Mouse (Mus musculus) forebrain, postnatal 0 days (tissue): ENCODE results near the gene Abhd13. TPM values are rescaled to one million over a fixed set of nuclear protein-coding genes. Genes with fewer than 3 reads are reported as not detected.

Source experiments
- ATAC-seq: fragments of 200-750 bp; cut with Nextera tagmentation; 2 replicates; pipeline ENCODE4 v1.8.0; 2017; ENCODE audit warnings: mild to moderate bottlenecking, moderate library complexity
- DNase-seq: peaks from one replicate; pipeline ENCODE4 v3.0.0-alpha.2; 2015
- H3K27ac ChIP-seq: fragments of 300-500 bp; sonication (generic); 2 replicates; pipeline ENCODE4 v1.5.1; 2014; ENCODE audit warnings: low read depth, mild to moderate bottlenecking, antibody characterized with exemption, low read length, moderate library complexity, mixed read lengths
- H3K27me3 ChIP-seq: fragments of 300-500 bp; sonication (generic); 2 replicates; pipeline ENCODE4 v1.6.1; 2014; ENCODE audit warnings: mild to moderate bottlenecking, low read length, mixed read lengths; ENCODE audit not compliant: insufficient read depth
- H3K36me3 ChIP-seq: fragments of 300-500 bp; sonication (generic); 2 replicates; pipeline ENCODE4 v1.6.1; 2014; ENCODE audit warnings: mild to moderate bottlenecking, moderate library complexity; ENCODE audit not compliant: insufficient read depth
- H3K4me1 ChIP-seq: fragments of 300-500 bp; sonication (generic); 2 replicates; pipeline ENCODE4 v1.6.1; 2014; ENCODE audit warnings: antibody characterized with exemption; ENCODE audit not compliant: insufficient read depth
- H3K4me2 ChIP-seq: fragments of 300-500 bp; sonication (generic); 2 replicates; pipeline ENCODE4 v1.6.1; 2014; ENCODE audit warnings: low read depth, mild to moderate bottlenecking, moderate library complexity
- H3K4me3 ChIP-seq: fragments of 300-500 bp; sonication (generic); 2 replicates; pipeline ENCODE4 v1.5.1; 2014; ENCODE audit warnings: low read depth, low read length, mixed read lengths
- H3K9ac ChIP-seq: fragments of 300-500 bp; sonication (generic); 2 replicates; pipeline ENCODE4 v1.6.1; 2014; ENCODE audit warnings: mild to moderate bottlenecking
- H3K9me3 ChIP-seq: fragments of 300-500 bp; sonication (generic); 2 replicates; pipeline ENCODE4 v1.6.1; 2016; ENCODE audit warnings: low read length
- CTCF ChIP-seq: sonication (generic); IDR thresholded peaks from 2 replicates; pipeline ENCODE4 v1.5.1; 2016; ENCODE audit warnings: antibody characterized with exemption, control low read depth, low read depth
- WGBS: fragments of 180-500 bp; shearing (Covaris S2); extraction: QIAGEN DNeasy Blood & Tissue Kit; methylation state at CpG from one replicate; pipeline ENCODE4 v1.1.7; 2014; 5-methylcytosine and 5-hydroxymethylcytosine counted together
- polyA plus RNA-seq: library from polyadenylated mRNA; unstranded; fragments of >200 nt; fragmentation: Nextera tagmentation; extraction: Ambion mirVana; gene quantifications from 2 replicates; pipeline ENCODE4 v1.2.1, GENCODE M21; 2015
- total RNA-seq: library from RNA; depleted of rRNA; stranded (reverse); fragments of >200 nt; gene quantifications from 2 replicates; pipeline ENCODE4 v1.2.3, GENCODE M21; 2014

The Abhd13 gene
- total and polyA plus RNA-seq, 2 experiments from 2014 or later: 13.0 to 30.9 TPM

DNA sequence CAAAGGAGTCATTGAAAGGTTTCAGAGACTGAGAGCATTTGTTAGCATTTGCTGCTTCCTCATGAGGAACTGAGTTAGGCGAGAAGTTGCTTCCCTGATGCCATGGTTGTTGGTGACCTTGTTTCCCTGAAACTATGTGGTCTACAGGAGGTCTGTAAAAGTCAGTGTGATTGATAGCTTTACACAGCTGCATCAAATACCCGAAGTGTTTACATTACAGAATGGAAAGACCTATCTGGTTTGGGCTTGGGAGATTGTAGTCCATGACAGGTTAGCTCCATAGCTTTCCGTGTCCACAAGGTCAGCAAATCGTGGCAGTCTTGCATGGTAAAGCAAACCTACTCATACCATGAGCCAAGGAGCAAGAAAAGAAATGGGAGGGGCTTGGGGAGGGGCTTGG is 19.2 kb upstream of the Abhd13 start:
- no peak overlapping the region for H3K27ac ChIP-seq
- no peaks in the 10 kb centered on the region for H3K27me3 ChIP-seq
- no peaks in the 10 kb centered on the region for H3K4me1 ChIP-seq
- no peak for DNase-seq
- H3K4me2 ChIP-seq: no peak overlapping the region
- no peaks in the 10 kb centered on the region for H3K9me3 ChIP-seq
- no peak overlapping the region for H3K4me3 ChIP-seq
- H3K36me3 ChIP-seq: no peaks in the 10 kb centered on the region
- WGBS: 85% methylated on average over 4 of the region's 4 CpGs
- TF ChIP-seq CTCF: no peak
- no peak for ATAC-seq
- no peak overlapping the region for H3K9ac ChIP-seq

DNA sequence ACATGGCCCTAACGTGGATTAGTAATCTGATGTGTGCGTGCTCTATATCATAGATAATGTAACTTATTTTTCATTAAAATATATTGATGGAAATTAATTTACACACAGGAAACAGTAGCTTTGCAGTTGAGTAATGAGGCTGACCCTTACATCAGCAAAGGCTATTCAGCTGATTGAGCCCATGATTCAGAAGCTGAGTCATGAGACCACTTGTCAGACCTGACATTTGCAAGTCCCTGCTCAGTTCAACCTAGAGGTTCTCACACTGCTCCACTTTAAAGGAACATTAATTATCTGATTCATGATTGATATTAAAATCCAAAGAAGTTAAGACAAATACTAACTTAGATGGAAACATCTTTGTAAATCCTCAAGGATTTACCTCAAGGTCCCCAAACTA is 17.6 kb upstream of the Abhd13 start:
- Histone ChIP-seq H3K4me1 (no peaks in the 10 kb centered on the region), H3K36me3 (no peaks in the 10 kb centered on the region), H3K4me3 (no peak overlapping the region), H3K9ac (no peak overlapping the region), H3K27ac (no peak overlapping the region), H3K4me2 (no peak overlapping the region), H3K27me3 (no peaks in the 10 kb centered on the region), H3K9me3 (no peaks in the 10 kb centered on the region)
- ATAC-seq (no peak), DNase-seq (no peak)
- WGBS: 91% methylated on average over 2 of the region's 2 CpGs
- TF ChIP-seq CTCF: no peak

DNA sequence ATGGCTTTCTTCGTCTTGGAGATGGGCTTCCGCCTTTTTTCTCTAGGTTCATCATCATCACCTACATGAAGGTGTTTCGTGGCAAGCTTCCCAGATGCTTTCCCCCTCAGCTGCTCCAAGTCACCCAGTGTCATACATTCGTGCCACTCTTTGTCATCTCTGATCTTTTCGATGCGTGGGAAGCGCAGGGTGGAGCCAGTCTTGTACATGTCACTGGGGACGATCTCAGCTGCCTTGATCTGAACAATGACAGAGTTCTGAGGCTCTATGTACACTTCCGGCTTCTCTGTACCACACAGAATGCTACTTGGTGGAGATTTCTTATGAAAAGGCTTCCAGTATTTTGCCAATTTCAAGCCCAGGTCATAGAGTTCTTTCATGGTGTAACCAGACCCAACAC is 5.6 kb upstream of the Abhd13 start:
- Histone ChIP-seq H3K4me2 (no peak overlapping the region), H3K4me1 (peaks cover 9% of the 10 kb centered on the region), H3K9ac (no peak overlapping the region), H3K27me3 (no peaks in the 10 kb centered on the region), H3K27ac (no peak overlapping the region), H3K36me3 (peaks cover 23% of the 10 kb centered on the region), H3K4me3 (no peak overlapping the region), H3K9me3 (no peaks in the 10 kb centered on the region)
- ATAC-seq (no peak), DNase-seq (no peak)
- TF ChIP-seq CTCF: no peak
- WGBS: 97% methylated on average over 9 of the region's 9 CpGs

DNA sequence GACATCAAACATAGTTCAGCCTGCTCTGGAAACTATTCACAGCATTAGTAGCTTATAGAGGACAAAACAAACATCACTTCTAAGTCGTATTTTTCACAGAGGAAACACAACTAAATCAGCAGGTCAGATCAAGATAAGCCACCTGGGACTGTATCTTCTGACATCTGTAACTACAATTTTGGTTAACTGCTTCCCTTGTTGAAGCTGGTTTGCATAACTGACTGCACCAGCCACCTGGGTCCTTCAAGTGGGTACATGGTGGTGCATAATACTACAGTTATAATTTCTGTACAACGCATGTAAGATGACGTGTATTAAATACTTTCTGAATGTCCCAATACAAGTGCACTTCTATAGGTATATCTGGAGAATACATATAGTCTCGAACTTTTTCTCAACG is 2.2 kb upstream of the Abhd13 start:
- Histone ChIP-seq H3K27ac (no peak overlapping the region), H3K9ac (no peak overlapping the region), H3K4me2 (peak overlapping the region; percentile 83), H3K4me1 (peaks cover 23% of the 10 kb centered on the region), H3K9me3 (no peaks in the 10 kb centered on the region), H3K36me3 (peaks cover 23% of the 10 kb centered on the region), H3K27me3 (no peaks in the 10 kb centered on the region), H3K4me3 (peak overlapping the region; percentile 79)
- 49% methylated on average over 5 of the region's 5 CpGs for WGBS
- ATAC-seq (no peak), DNase-seq (no peak)
- no peak for TF ChIP-seq CTCF

DNA sequence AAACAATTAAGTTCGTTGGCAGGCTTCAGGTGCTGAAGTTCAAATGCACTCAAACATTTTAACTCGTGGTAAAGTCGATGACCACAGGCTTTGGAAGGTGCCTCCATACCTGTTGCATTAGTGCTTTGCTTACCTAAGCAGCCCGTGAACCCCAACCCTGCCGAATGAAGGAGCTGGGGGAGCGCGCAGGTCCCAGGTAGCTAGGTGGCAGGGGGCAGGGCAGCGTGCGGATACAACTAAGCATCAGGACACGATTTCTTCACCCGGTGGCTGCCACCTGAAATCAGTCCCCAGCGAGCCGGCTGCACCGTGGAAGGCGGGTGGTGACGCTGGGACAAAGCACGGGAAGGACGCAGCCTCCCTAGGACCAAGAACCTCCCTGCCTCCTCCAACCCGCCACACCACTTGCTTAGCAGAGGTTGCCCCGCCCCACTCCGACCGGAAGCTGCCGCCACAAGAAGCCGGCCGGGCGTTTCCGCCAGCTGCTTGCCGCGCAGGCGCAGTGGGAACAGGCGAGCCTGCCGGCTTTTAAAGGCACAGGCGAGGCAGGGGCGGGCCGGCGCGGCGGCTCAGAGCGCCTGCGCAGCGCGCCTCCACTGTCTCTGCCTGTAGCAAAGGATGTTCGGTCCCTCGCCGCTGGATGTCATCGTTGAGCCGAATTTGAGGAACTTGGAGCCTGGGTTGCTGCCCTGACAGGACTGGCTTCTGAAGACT is 1.5 kb upstream of the Abhd13 start:
- Histone ChIP-seq H3K27me3 (no peaks in the 10 kb centered on the region), H3K36me3 (peaks cover 23% of the 10 kb centered on the region), H3K4me2 (peak overlapping the region; percentile 83), H3K4me1 (peaks cover 23% of the 10 kb centered on the region), H3K9ac (peak overlapping the region; percentile 57), H3K9me3 (no peaks in the 10 kb centered on the region), H3K4me3 (peak overlapping the region; percentile 79), H3K27ac (peak overlapping the region; percentile 16; the same call in 1 of the 2 replicates)
- under 1% methylated on average over 47 of the region's 47 CpGs for WGBS
- DNase-seq (peak; percentile 99), ATAC-seq (peak; percentile 97)
- TF ChIP-seq CTCF: peak; percentile 81

DNA sequence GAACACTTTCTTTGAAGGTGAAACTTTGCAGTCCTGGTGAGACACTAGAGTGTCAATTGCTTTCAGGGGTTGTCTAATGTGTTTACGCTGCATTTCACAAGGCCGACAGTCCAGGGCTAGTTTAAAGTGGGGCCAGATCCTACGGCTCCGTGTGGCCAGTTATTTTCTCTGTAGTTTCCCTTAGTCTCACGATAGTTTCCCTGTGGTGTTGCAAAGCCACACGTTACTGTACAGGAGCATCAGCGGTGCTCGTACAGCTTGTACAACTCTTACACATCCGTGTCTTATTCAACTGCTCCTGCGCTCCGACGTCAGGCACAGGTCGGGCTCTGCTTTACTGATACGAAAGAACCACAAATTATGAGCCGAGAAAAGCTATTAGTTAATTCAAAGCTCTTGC is 491 bp upstream of the Abhd13 start:
- no peaks in the 10 kb centered on the region for H3K9me3 ChIP-seq
- TF ChIP-seq CTCF: no peak
- peak overlapping the region; percentile 88; the same call in 1 of the 2 replicates for H3K9ac ChIP-seq
- no peak overlapping the region for H3K27ac ChIP-seq
- no peak for ATAC-seq
- peak overlapping the region; percentile 76 for H3K4me2 ChIP-seq
- peak; percentile 2 for DNase-seq
- H3K27me3 ChIP-seq: no peaks in the 10 kb centered on the region
- peaks cover 23% of the 10 kb centered on the region for H3K4me1 ChIP-seq
- 45% methylated on average over 15 of the region's 15 CpGs for WGBS
- peaks cover 14% of the 10 kb centered on the region for H3K36me3 ChIP-seq
- H3K4me3 ChIP-seq: peak overlapping the region; percentile 92

DNA sequence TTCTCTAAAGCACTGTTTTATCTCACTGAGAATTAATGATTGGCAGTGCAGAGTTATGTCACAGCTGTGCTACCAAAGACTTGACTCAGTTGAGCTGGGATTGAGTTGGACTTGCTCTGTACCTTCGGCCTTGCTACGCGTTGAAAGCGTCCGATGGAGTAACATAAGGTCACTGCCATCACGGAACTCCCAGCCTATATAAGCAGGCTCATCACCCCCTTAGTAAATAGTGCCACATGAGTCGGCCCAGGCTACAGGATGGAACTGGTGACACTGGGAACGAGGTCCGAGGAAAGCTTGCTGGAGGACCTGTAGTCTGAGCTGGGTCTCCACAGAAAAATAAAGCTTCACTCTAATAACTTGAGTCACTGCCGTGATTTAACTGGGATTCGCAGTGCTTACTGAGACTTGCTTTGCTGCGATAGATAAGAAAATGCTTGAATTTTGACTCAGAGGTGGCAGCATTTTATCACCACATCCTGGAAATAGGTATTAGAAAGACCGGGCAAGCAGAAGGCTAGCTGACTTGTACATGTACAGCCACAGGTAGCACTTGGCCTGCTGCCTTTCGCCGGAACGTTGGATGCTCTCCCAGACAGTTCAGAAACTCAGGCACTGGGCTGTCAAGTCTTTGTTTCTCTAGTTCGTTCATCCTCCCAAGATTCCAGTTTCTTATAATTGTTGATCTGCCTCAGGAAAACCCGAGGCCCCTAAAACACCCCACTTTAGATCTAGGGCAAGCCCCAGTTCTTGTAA is 1.1 kb downstream of the Abhd13 start:
- Histone ChIP-seq H3K4me3 (peak overlapping the region; percentile 92), H3K4me1 (peaks cover 23% of the 10 kb centered on the region), H3K36me3 (peaks cover 6% of the 10 kb centered on the region), H3K9me3 (no peaks in the 10 kb centered on the region), H3K27ac (no peak overlapping the region), H3K9ac (peak overlapping the region; percentile 88), H3K27me3 (no peaks in the 10 kb centered on the region), H3K4me2 (peak overlapping the region; percentile 76)
- ATAC-seq (no peak), DNase-seq (no peak)
- TF ChIP-seq CTCF: no peak
- WGBS: 53% methylated on average over 18 of the region's 18 CpGs
